Mouse (Mus musculus): ENCODE results near the gene Vmn2r57.
"Not testable (repeated sequence)": the region's sequence is repeated elsewhere in the genome, so short reads cannot be mapped to it uniquely, and the experiment has no call there.

The Vmn2r57 gene

GRCm38 (mm10) chr7:41448596-41448995 lies at the start of gene Vmn2r57:
TSS of gene Vmn2r57 (minus strand) at chr7:41448696.
- DNase-seq (ENCODE audit: low spot score): not testable (repeated sequence)

DNA sequence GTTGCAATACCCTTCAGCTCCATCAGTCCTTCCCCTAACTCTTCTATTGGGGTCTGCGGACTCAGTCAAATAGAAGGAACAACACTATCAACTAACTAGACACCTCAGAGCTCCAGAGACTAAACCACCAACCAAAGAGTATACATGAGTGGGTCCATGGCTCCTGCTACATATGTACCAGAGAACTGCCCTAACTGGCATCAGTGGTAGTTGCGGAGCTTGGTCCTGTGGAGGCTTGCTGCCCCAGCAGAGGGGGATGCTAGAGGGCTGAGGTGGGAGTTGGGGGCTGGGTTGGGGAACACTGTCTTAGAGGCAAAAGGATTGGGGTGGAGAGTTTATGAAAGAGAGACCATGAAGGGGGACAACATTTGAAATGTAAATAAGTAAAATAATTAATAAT lies 49.4 kb upstream of the Vmn2r57 start:
- DNase-seq (ENCODE audit: low spot score): no peak

- DNase-seq (ENCODE audit: low spot score): no peak
Measured at GRCm38 (mm10) chr7:41451864-41452263, 3.4 kb upstream of the Vmn2r57 start.

- no peak for DNase-seq (ENCODE audit: low spot score)
Measured at GRCm38 (mm10) chr7:41394130-41394529, 54.4 kb downstream of the Vmn2r57 start.

- peak; percentile 67 for DNase-seq (ENCODE audit: low spot score)
Measured at GRCm38 (mm10) chr7:41393048-41393971, 55.2 kb downstream of the Vmn2r57 start, which contains the start of gene AI987944. TSS of gene AI987944 (minus strand) at chr7:41393379.

All from urinary bladder, postnatal 25 days (tissue).